Mouse (Mus musculus) liver, postnatal 0 days (tissue): Measurements from ENCODE around the gene Kng2.
"Not testable (repeated sequence)": the region's sequence is repeated elsewhere in the genome, so short reads cannot be mapped to it uniquely, and the experiment has no call there.

ENCODE experiments used
- CTCF ChIP-seq: sonication (generic); IDR thresholded peaks from 2 replicates; pipeline ENCODE4 v1.5.1; 2016; ENCODE audit warnings: antibody characterized with exemption, low read depth
- EP300 ChIP-seq: IDR thresholded peaks from 2 replicates; pipeline ENCODE4 v1.6.1; 2016; ENCODE audit warnings: antibody characterized with exemption, low read depth, mild to moderate bottlenecking

- TF ChIP-seq CTCF, EP300: not testable (repeated sequence)
Observed at GRCm38 (mm10) chr16:23077516-23077915, 48.2 kb upstream of the Kng2 start.
